Mouse (Mus musculus) G1E (cell line): Measurements from ENCODE around the gene Tmem179.

Experiments
- CTCF ChIP-seq: IDR thresholded peaks from 2 replicates; pipeline ENCODE4 v1.5.1; 2012; ENCODE audit warnings: low read depth, low read length, inconsistent platforms, mixed read lengths
- GATA1 ChIP-seq: IDR thresholded peaks from 2 replicates; pipeline ENCODE4 v1.6.1; 2012; ENCODE audit warnings: borderline replicate concordance, low read length, inconsistent platforms, mixed read lengths
- GATA2 ChIP-seq: IDR thresholded peaks from 2 replicates; pipeline ENCODE4 v1.6.1; 2012; ENCODE audit warnings: low read depth, low read length, inconsistent platforms, borderline replicate concordance
- POLR2AphosphoS5 ChIP-seq: IDR thresholded peaks from 2 replicates; pipeline ENCODE4 v1.6.1; 2012; ENCODE audit warnings: low read depth, low read length, inconsistent platforms; ENCODE audit not compliant: insufficient replicate concordance

DNA sequence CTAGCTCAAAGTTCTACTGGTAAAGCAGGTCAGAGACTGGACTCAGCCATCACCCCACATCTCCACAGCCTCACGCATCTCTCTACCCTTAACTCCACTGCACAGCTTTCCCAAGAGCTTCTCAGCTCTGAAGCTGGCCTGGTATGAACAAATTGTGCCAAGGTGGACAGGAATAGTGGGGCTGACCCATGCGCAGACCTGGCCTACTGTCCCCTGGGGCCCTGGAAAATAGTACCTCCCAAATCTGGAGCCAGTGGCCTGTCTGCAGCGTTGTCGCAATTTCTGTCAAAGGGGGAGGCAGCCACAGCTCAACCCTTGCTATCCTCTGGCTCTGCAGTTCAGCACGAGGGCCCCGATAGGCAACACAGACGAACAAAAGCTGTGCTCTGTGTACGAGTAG is 27.4 kb downstream of the Tmem179 start, which contains the start of gene A530016L24Rik:
- TF ChIP-seq CTCF (no peak), POLR2AphosphoS5 (no peak), GATA1 (no peak), GATA2 (no peak)
